Mouse (Mus musculus): ENCODE results near the gene Coq7.

GRCm38 (mm10) chr7:118572039-118572438 lies 38.9 kb upstream of the Coq7 start:
- no peak for TF ChIP-seq CTCF (IDR thresholded peaks at IDR 0.05; ENCODE audit: borderline replicate concordance, extremely low read depth, insufficient read depth, insufficient read length)
- TF ChIP-seq POLR2A (IDR thresholded peaks at IDR 0.05; ENCODE audit: borderline replicate concordance, extremely low read depth, insufficient read depth, insufficient read length, poor library complexity, severe bottlenecking): no peak
